Mouse (Mus musculus): ENCODE results near the gene Filip1. TPM values are rescaled to one million over a fixed set of nuclear protein-coding genes. Genes with fewer than 3 reads are reported as not detected.

Gene Filip1
- polyA plus RNA-seq, 1 experiment from 2014 or later = 4.2 TPM

GRCm38 (mm10) chr9:79960453-79960852 lies 52.2 kb downstream of the Filip1 start:
- Histone ChIP-seq H3K27ac (no peak overlapping the region), H3K4me3 (no peak overlapping the region), H3K9me3 (replicated peaks) (no peaks in the 10 kb centered on the region), H3K4me2 (replicated peaks) (no peak overlapping the region), H3K9ac (no peak overlapping the region), H3K4me1 (no peaks in the 10 kb centered on the region), H3K27me3 (no peaks in the 10 kb centered on the region), H3K36me3 (no peaks in the 10 kb centered on the region)
- 89% methylated on average over 6 of the region's 6 CpGs for WGBS
- no peak for ATAC-seq (ENCODE audit: low FRiP score)

- WGBS = 71% methylated on average over 3 of the region's 3 CpGs
- ATAC-seq (ENCODE audit: low FRiP score) = no peak
- Histone ChIP-seq H3K4me1 (no peaks in the 10 kb centered on the region), H3K9me3 (replicated peaks) (no peaks in the 10 kb centered on the region), H3K4me3 (no peak overlapping the region), H3K27ac (no peak overlapping the region), H3K27me3 (no peaks in the 10 kb centered on the region), H3K36me3 (no peaks in the 10 kb centered on the region), H3K9ac (no peak overlapping the region), H3K4me2 (replicated peaks) (no peak overlapping the region)
Measured at GRCm38 (mm10) chr9:79958395-79958794, 54.3 kb downstream of the Filip1 start.

- no peak for ATAC-seq (ENCODE audit: low FRiP score)
Measured at GRCm38 (mm10) chr9:79954944-79955343, 57.7 kb downstream of the Filip1 start.

GRCm38 (mm10) chr9:79951984-79952383 lies 60.7 kb downstream of the Filip1 start:
- Histone ChIP-seq H3K4me3 (no peak overlapping the region), H3K9me3 (replicated peaks) (no peaks in the 10 kb centered on the region), H3K9ac (no peak overlapping the region), H3K27me3 (no peaks in the 10 kb centered on the region), H3K4me1 (peaks cover 3% of the 10 kb centered on the region; the same call in 1 of the 2 replicates), H3K4me2 (replicated peaks) (no peak overlapping the region), H3K36me3 (no peaks in the 10 kb centered on the region), H3K27ac (0 out of 2 replicates have a peak overlapping the region, but pooled peaks have one; percentile 4)
- no peak for ATAC-seq (ENCODE audit: low FRiP score)
- WGBS = 81% methylated on average over 8 of the region's 8 CpGs

More at GRCm38 (mm10) chr9:79954944-79955343, 57.7 kb downstream of the Filip1 start:
- Histone ChIP-seq H3K4me3 (no peak overlapping the region), H3K9ac (no peak overlapping the region), H3K27ac (no peak overlapping the region), H3K4me2 (replicated peaks) (no peak overlapping the region), H3K27me3 (no peaks in the 10 kb centered on the region), H3K4me1 (peaks cover 3% of the 10 kb centered on the region; the same call in 1 of the 2 replicates), H3K9me3 (replicated peaks) (no peaks in the 10 kb centered on the region), H3K36me3 (no peaks in the 10 kb centered on the region)
- 90% methylated on average over 5 of the region's 5 CpGs for WGBS

- Histone ChIP-seq H3K4me1 (peaks cover 3% of the 10 kb centered on the region; the same call in 1 of the 2 replicates), H3K4me2 (replicated peaks) (no peak overlapping the region), H3K27ac (no peak overlapping the region), H3K9me3 (replicated peaks) (no peaks in the 10 kb centered on the region), H3K9ac (no peak overlapping the region), H3K36me3 (no peaks in the 10 kb centered on the region), H3K4me3 (no peak overlapping the region), H3K27me3 (no peaks in the 10 kb centered on the region)
- ATAC-seq (ENCODE audit: low FRiP score) = no peak
- WGBS = 94% methylated on average over 5 of the region's 5 CpGs
Measured at GRCm38 (mm10) chr9:79951339-79951738, 61.3 kb downstream of the Filip1 start.

- ATAC-seq (ENCODE audit: low FRiP score) = no peak
- WGBS = 90% methylated on average over 5 of the region's 5 CpGs
- no peak overlapping the region for H3K27ac ChIP-seq
Measured at GRCm38 (mm10) chr9:79950666-79951065, 62.0 kb downstream of the Filip1 start.

GRCm38 (mm10) chr9:79950038-79950437 lies 62.6 kb downstream of the Filip1 start:
- peaks cover 3% of the 10 kb centered on the region; the same call in 1 of the 2 replicates for H3K4me1 ChIP-seq
- H3K27me3 ChIP-seq = no peaks in the 10 kb centered on the region
- no peaks in the 10 kb centered on the region for H3K36me3 ChIP-seq
- WGBS = 78% methylated on average over 6 of the region's 6 CpGs
- H3K9ac ChIP-seq = no peak overlapping the region
- no peak overlapping the region for H3K4me2 ChIP-seq (replicated peaks)
- H3K4me3 ChIP-seq = no peak overlapping the region
- no peaks in the 10 kb centered on the region for H3K9me3 ChIP-seq (replicated peaks)
- H3K27ac ChIP-seq = no peak overlapping the region
- ATAC-seq (ENCODE audit: low FRiP score) = no peak

More at GRCm38 (mm10) chr9:79950666-79951065, 62.0 kb downstream of the Filip1 start:
- H3K4me1 ChIP-seq = peaks cover 3% of the 10 kb centered on the region; the same call in 1 of the 2 replicates
- no peaks in the 10 kb centered on the region for H3K27me3 ChIP-seq
- H3K4me3 ChIP-seq = no peak overlapping the region
- no peaks in the 10 kb centered on the region for H3K9me3 ChIP-seq (replicated peaks)
- H3K4me2 ChIP-seq (replicated peaks) = no peak overlapping the region
- no peaks in the 10 kb centered on the region for H3K36me3 ChIP-seq
- no peak overlapping the region for H3K9ac ChIP-seq

GRCm38 (mm10) chr9:79948376-79948775 lies 64.3 kb downstream of the Filip1 start:
- ATAC-seq (ENCODE audit: low FRiP score) = no peak
- peaks cover 3% of the 10 kb centered on the region; the same call in 1 of the 2 replicates for H3K4me1 ChIP-seq
- H3K9me3 ChIP-seq (replicated peaks) = no peaks in the 10 kb centered on the region
- H3K4me3 ChIP-seq = no peak overlapping the region
- no peak overlapping the region for H3K27ac ChIP-seq
- 82% methylated on average over 2 of the region's 2 CpGs for WGBS
- no peak overlapping the region for H3K9ac ChIP-seq
- no peak overlapping the region for H3K4me2 ChIP-seq (replicated peaks)
- no peaks in the 10 kb centered on the region for H3K36me3 ChIP-seq
- no peaks in the 10 kb centered on the region for H3K27me3 ChIP-seq

GRCm38 (mm10) chr9:79947973-79948372 lies 64.7 kb downstream of the Filip1 start:
- no peaks in the 10 kb centered on the region for H3K27me3 ChIP-seq
- no peak overlapping the region for H3K9ac ChIP-seq
- no peaks in the 10 kb centered on the region for H3K9me3 ChIP-seq (replicated peaks)
- H3K4me1 ChIP-seq = peaks cover 3% of the 10 kb centered on the region; the same call in 1 of the 2 replicates
- no peak overlapping the region for H3K27ac ChIP-seq
- H3K4me3 ChIP-seq = no peak overlapping the region
- WGBS = 72% methylated on average over 2 of the region's 2 CpGs
- no peak for ATAC-seq (ENCODE audit: low FRiP score)
- H3K36me3 ChIP-seq = no peaks in the 10 kb centered on the region
- no peak overlapping the region for H3K4me2 ChIP-seq (replicated peaks)

GRCm38 (mm10) chr9:79947414-79947813 lies 65.2 kb downstream of the Filip1 start:
- Histone ChIP-seq H3K27me3 (no peaks in the 10 kb centered on the region), H3K4me3 (no peak overlapping the region), H3K27ac (no peak overlapping the region), H3K9ac (no peak overlapping the region), H3K9me3 (replicated peaks) (no peaks in the 10 kb centered on the region), H3K4me2 (replicated peaks) (no peak overlapping the region), H3K36me3 (no peaks in the 10 kb centered on the region), H3K4me1 (peaks cover 3% of the 10 kb centered on the region; the same call in 1 of the 2 replicates)
- 77% methylated on average over 3 of the region's 3 CpGs for WGBS
- ATAC-seq (ENCODE audit: low FRiP score) = no peak

GRCm38 (mm10) chr9:79944872-79945271 lies 67.8 kb downstream of the Filip1 start:
- Histone ChIP-seq H3K27me3 (no peaks in the 10 kb centered on the region), H3K36me3 (no peaks in the 10 kb centered on the region), H3K4me1 (no peaks in the 10 kb centered on the region), H3K27ac (no peak overlapping the region), H3K4me2 (replicated peaks) (no peak overlapping the region), H3K9ac (no peak overlapping the region), H3K9me3 (replicated peaks) (no peaks in the 10 kb centered on the region), H3K4me3 (no peak overlapping the region)
- no peak for ATAC-seq (ENCODE audit: low FRiP score)
- 82% methylated on average over 6 of the region's 6 CpGs for WGBS

- H3K4me3 ChIP-seq = no peak overlapping the region
- no peaks in the 10 kb centered on the region for H3K9me3 ChIP-seq (replicated peaks)
- H3K9ac ChIP-seq = no peak overlapping the region
- no peak for ATAC-seq (ENCODE audit: low FRiP score)
- no peaks in the 10 kb centered on the region for H3K27me3 ChIP-seq
- no peaks in the 10 kb centered on the region for H3K36me3 ChIP-seq
- WGBS = 67% methylated on average over 10 of the region's 10 CpGs
- no peak overlapping the region for H3K4me2 ChIP-seq (replicated peaks)
- no peak overlapping the region for H3K27ac ChIP-seq
- H3K4me1 ChIP-seq = no peaks in the 10 kb centered on the region
Measured at GRCm38 (mm10) chr9:79943986-79944385, 68.7 kb downstream of the Filip1 start.

- H3K9me3 ChIP-seq (replicated peaks) = no peaks in the 10 kb centered on the region
- no peaks in the 10 kb centered on the region for H3K27me3 ChIP-seq
- no peaks in the 10 kb centered on the region for H3K36me3 ChIP-seq
- ATAC-seq (ENCODE audit: low FRiP score) = no peak
- H3K9ac ChIP-seq = no peak overlapping the region
- no peak overlapping the region for H3K4me2 ChIP-seq (replicated peaks)
- 75% methylated on average over 11 of the region's 11 CpGs for WGBS
- H3K27ac ChIP-seq = no peak overlapping the region
- H3K4me3 ChIP-seq = no peak overlapping the region
- no peaks in the 10 kb centered on the region for H3K4me1 ChIP-seq
Measured at GRCm38 (mm10) chr9:79938416-79939206, 74.0 kb downstream of the Filip1 start.
